Mouse (Mus musculus): ENCODE data around the gene Stub1. TPM values are rescaled to one million over a fixed set of nuclear protein-coding genes. Genes with fewer than 3 reads are reported as not detected.

The Stub1 gene
- total and polyA plus RNA-seq, 2 experiments from 2014 or later, result 273 to 369 TPM

- TF ChIP-seq CTCF (IDR thresholded peaks at IDR 0.05; ENCODE audit: low read depth), result no peak
- DNase-seq (ENCODE audit: low spot score) (no peak), ATAC-seq (no peak)
- Histone ChIP-seq H3K36me3 (ENCODE audit: insufficient read depth, low read length) (peaks cover 15% of the 10 kb centered on the region), H3K27ac (peak overlapping the region; percentile 98), H3K4me3 (ENCODE audit: low read length) (peak overlapping the region; percentile 66), H3K4me2 (ENCODE audit: low read depth, low read length) (peak overlapping the region; percentile 80), H3K9me3 (ENCODE audit: low read length) (no peaks in the 10 kb centered on the region), H3K27me3 (ENCODE audit: insufficient read depth, low read length) (no peaks in the 10 kb centered on the region), H3K9ac (replicated peaks; ENCODE audit: low read length) (peak overlapping the region; percentile 75), H3K4me1 (ENCODE audit: insufficient read depth, low read length) (peaks cover 52% of the 10 kb centered on the region)
- WGBS, result 41% methylated on average over 6 of the region's 6 CpGs
These were observed 874 bp upstream of the Stub1 start for GRCm38 (mm10) chr17:25833961-25834594.

DNA sequence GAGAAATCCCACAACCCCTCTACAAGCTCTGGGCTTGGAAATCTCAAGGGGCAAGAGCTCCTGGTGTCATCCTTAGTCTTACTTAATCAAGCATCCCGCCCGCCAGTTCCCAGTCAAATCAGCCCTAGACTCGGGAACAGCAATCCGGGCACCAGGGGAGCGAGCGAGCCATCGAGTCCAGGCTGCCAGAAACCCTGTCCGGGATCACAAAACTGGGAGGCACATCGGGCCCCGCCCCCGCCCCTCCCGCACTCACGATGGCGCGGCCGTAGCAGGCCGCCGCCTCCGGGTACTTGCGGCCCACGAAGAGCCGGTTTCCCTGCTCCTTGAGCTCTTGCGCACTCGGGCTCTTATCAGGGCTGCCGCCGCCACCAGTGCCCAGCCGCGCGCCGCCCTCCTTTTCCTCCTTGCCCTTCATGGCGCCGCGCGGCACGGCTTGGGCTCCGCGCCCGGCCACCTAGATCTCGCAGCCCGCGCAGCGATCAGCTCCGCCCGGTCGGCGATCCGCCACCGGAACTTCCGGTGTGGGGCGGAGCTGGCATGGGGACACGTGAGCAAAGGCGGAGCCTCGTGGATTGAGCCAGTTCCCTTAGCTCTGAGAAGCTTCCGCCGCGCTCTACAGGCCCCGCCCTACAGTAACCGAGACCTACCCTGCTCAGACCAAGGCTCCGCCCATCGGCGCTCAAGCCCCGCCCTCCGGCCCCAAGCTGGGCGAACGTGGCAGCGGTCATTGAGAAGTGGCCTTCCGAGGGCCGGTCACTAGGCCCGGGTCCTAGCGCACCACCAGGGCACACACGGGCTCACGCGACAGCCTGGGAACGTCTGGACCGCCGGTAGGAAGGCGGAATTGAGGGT, 541 bp downstream of the Stub1 start:
- Histone ChIP-seq H3K27me3 (ENCODE audit: insufficient read depth, low read length) (no peaks in the 10 kb centered on the region), H3K27ac (peak overlapping the region; percentile 98), H3K9ac (replicated peaks; ENCODE audit: low read length) (peak overlapping the region; percentile 75), H3K4me3 (ENCODE audit: low read length) (peak overlapping the region; percentile 66), H3K4me2 (ENCODE audit: low read depth, low read length) (peak overlapping the region; percentile 80), H3K9me3 (ENCODE audit: low read length) (no peaks in the 10 kb centered on the region), H3K36me3 (ENCODE audit: insufficient read depth, low read length) (peaks cover 18% of the 10 kb centered on the region; the same call in 1 of the 2 replicates), H3K4me1 (ENCODE audit: insufficient read depth, low read length) (peaks cover 56% of the 10 kb centered on the region)
- 0 out of 2 replicates have a peak, but pooled peaks have one; percentile 27 for TF ChIP-seq CTCF (IDR thresholded peaks at IDR 0.05; ENCODE audit: low read depth)
- ATAC-seq (peak; percentile 92), DNase-seq (ENCODE audit: low spot score) (peak; percentile 99)
- WGBS, result under 1% methylated on average over 74 of the region's 77 CpGs

- DNase-seq (ENCODE audit: low spot score) (no peak), ATAC-seq (no peak)
- Histone ChIP-seq H3K27me3 (ENCODE audit: insufficient read depth, low read length) (no peaks in the 10 kb centered on the region), H3K4me1 (ENCODE audit: insufficient read depth, low read length) (peaks cover 49% of the 10 kb centered on the region), H3K36me3 (ENCODE audit: insufficient read depth, low read length) (peaks cover 22% of the 10 kb centered on the region; the same call in 1 of the 2 replicates), H3K9ac (replicated peaks; ENCODE audit: low read length) (peak overlapping the region; percentile 75), H3K4me3 (ENCODE audit: low read length) (peak overlapping the region; percentile 66), H3K9me3 (ENCODE audit: low read length) (no peaks in the 10 kb centered on the region), H3K4me2 (ENCODE audit: low read depth, low read length) (peak overlapping the region; percentile 80), H3K27ac (peak overlapping the region; percentile 98)
- 58% methylated on average over 21 of the region's 21 CpGs for WGBS
- no peak for TF ChIP-seq CTCF (IDR thresholded peaks at IDR 0.05; ENCODE audit: low read depth)
These were observed 1.5 kb downstream of the Stub1 start for GRCm38 (mm10) chr17:25831451-25832281.

DNA sequence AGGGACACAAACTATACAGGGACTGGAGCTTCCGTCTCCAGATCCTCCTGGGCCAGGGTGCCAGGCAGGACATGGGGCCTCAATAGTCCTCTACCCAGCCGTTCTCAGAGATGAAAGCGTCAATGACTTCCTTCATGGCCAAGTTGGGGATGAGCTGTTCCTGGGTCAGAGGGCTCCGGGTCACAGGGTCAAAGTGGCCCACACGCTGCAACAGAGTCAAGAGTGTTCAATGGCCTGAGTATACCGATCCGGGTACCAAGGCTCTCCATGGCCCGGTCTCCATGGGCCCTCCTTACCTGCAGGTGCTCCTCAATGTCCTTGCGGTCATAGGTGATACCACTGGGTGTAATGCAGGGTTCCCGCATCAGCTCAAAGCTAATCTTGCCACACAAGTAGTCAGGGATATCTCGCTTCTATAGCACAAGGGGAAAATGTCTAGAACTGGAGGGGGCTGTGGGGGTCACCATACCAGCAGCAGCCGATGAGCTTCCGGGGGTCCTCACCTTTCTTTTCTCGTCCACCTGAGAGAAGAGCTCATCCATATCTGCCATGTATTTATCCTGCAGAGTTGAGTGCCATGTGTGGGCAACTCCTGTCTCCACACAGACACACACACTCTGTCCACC, 2.3 kb downstream of the Stub1 start:
- DNase-seq (ENCODE audit: low spot score) (no peak), ATAC-seq (no peak)
- no peak for TF ChIP-seq CTCF (IDR thresholded peaks at IDR 0.05; ENCODE audit: low read depth)
- peaks cover 25% of the 10 kb centered on the region; the same call in 1 of the 2 replicates for H3K36me3 ChIP-seq (ENCODE audit: insufficient read depth, low read length)
- no peaks in the 10 kb centered on the region for H3K27me3 ChIP-seq (ENCODE audit: insufficient read depth, low read length)
- no peak overlapping the region for H3K27ac ChIP-seq
- 86% methylated on average over 14 of the region's 14 CpGs for WGBS
- H3K4me3 ChIP-seq (ENCODE audit: low read length), result no peak overlapping the region
- H3K4me1 ChIP-seq (ENCODE audit: insufficient read depth, low read length), result peaks cover 41% of the 10 kb centered on the region
- H3K4me2 ChIP-seq (ENCODE audit: low read depth, low read length), result peak overlapping the region; percentile 80; the same call in 1 of the 2 replicates
- no peak overlapping the region for H3K9ac ChIP-seq (replicated peaks; ENCODE audit: low read length)
- no peaks in the 10 kb centered on the region for H3K9me3 ChIP-seq (ENCODE audit: low read length)

DNA sequence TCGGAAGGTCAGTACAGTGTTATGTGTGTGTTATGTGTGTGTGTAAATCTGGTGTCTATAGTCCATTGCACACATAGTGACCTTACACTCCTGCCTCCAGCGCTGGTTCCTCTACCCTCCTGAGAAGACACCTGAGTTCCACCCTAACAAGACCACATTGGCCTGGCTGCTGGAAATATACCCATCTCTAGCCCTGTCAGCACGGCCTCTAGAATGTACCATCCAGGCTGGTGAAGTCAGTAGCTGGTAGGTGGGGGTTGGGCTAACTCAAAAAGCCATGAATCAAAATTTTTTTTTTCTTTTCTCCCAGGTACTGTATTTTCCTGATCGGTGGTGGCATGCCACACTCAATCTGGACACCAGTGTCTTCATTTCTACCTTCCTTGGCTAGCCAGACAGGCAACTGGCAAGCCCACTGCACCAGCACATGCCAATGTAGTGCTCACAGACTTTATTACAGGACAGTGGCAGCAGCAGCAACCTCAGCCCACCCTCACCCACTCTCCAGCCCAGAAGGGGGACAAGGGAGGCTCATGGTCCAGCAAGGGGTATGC, 2.9 kb downstream of the Stub1 start:
- peak overlapping the region; percentile 46; the same call in 1 of the 2 replicates for H3K4me3 ChIP-seq (ENCODE audit: low read length)
- no peaks in the 10 kb centered on the region for H3K27me3 ChIP-seq (ENCODE audit: insufficient read depth, low read length)
- TF ChIP-seq CTCF (IDR thresholded peaks at IDR 0.05; ENCODE audit: low read depth), result no peak
- peak overlapping the region; percentile 80; the same call in 1 of the 2 replicates for H3K4me2 ChIP-seq (ENCODE audit: low read depth, low read length)
- DNase-seq (ENCODE audit: low spot score), result no peak
- no peak overlapping the region for H3K27ac ChIP-seq
- H3K9ac ChIP-seq (replicated peaks; ENCODE audit: low read length), result no peak overlapping the region
- H3K9me3 ChIP-seq (ENCODE audit: low read length), result no peaks in the 10 kb centered on the region
- no peak for ATAC-seq
- H3K4me1 ChIP-seq (ENCODE audit: insufficient read depth, low read length), result peaks cover 35% of the 10 kb centered on the region
- WGBS, result 84% methylated on average over 4 of the region's 4 CpGs
- peaks cover 25% of the 10 kb centered on the region; the same call in 1 of the 2 replicates for H3K36me3 ChIP-seq (ENCODE audit: insufficient read depth, low read length)

Measured in hindbrain, postnatal 0 days (tissue).